Mouse (Mus musculus) lung, postnatal 25 days (tissue): ENCODE results near the gene Ubiad1.

Experiments
- DNase-seq: peaks from one replicate; pipeline ENCODE4 v3.0.0; 2022; ENCODE audit warnings: low spot score

The Ubiad1 gene

GRCm38 (mm10) chr4:148403402-148403801 is 41.2 kb downstream of the Ubiad1 start:
- no peak for DNase-seq

DNA sequence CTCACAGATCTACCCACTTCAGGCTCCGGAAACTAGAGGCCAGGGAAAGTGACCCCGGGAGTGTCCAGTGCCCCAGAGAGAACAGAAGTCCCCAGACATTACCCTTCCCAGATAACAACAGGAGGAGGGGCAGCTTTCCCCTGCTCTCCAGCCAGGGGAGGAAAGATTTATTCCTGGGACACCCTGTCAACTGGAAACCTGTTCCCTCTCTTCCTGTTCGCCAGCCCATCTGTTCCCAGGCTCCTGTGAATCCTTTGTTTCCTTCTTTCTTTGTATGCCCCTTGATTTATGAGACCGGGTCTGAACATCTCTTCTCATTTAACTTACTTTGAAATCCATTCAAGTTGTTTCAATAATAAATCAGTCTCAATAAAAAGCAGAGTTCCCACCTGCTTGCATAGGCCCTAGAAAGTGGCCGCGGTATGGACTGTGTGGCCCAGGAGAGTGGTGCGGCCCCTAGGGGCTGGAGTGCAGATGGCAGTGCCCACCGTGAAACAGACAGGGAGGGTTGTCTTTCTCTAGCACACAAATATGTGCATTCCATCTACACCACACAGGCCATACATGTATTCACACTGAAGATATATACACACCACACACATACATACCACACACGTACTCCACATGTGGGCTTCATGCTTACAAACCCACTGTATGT is 45.0 kb downstream of the Ubiad1 start:
- DNase-seq = no peak

DNA sequence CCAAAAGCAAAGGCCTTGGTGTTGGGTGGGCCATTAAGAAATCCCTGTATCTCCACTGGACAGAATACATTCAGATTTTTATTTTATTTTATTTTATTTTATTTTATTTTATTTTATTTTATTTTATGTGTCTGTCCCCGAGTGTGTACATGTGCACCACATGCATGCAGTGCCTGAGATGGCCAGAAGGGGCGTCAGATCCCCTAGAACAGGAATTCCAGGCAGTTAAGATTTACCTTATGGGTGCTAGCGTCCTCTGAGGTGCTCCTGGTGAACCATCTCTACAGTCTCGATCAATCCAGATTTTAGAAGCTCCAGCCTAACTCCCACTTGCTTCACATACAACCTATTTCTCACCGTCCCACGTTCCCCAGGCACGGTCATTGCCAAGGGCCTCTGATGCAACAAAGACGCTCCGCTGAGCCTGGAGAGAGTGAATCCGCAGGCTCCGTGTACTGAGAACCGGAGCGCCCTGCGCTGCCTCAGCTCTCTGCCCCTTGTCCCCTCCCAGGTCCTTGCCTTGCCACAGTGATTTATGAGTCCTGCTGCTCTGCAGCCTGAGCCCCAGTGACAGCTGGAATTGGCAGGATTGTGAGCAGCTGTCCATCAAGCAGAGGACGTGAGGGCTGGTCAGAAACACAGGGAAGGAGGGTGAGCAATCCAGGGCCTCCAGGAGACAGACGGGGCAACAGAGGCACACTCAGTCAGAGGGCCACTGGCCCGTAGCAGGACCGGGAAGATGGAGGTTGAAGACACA is 46.9 kb downstream of the Ubiad1 start:
- no peak for DNase-seq

DNA sequence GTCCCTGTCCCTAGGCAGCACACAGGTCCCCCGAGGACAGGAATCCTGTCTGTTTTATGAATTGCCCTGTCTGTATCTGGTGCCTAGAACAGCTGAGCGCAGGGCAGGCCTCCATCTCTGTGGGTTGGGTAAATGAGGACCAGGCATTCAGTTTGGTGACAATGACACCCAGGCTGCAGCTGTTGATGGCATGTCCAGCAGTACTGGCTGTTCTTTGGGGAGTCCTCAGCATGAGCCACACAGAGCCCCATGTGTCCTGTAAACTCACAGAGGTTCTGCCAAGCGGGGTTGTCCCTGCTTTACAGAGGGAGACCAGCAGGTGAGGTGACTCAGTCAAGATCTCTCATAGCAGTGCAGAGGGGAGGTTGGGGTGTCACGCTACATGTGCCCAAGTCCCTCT is 47.5 kb downstream of the Ubiad1 start:
- DNase-seq = no peak

DNA sequence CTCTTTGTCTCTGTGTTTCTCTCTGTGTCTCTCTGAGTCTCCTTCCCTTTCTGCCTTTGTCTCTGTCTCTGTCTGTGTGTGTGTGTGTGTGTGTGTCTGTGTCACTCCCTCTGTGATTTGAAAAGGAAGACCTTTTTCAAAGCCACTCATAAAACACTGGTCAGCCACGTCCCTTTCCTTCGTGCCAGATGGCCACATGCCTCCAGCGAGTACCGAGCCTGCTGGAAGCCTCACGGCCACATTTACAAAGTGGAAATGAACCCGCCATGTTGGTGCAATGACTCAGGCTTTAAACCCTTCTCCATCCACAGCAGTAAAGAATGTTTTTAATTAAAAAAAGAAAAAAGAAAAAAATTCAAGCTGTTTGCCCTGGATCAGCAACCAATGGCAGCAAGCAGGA is 48.7 kb downstream of the Ubiad1 start:
- DNase-seq = no peak

GRCm38 (mm10) chr4:148395198-148395597 is 49.4 kb downstream of the Ubiad1 start:
- no peak for DNase-seq

GRCm38 (mm10) chr4:148391714-148392310 is 52.8 kb downstream of the Ubiad1 start:
- DNase-seq = no peak

- DNase-seq = no peak
Observed at GRCm38 (mm10) chr4:148389635-148390034, 54.9 kb downstream of the Ubiad1 start.

DNA sequence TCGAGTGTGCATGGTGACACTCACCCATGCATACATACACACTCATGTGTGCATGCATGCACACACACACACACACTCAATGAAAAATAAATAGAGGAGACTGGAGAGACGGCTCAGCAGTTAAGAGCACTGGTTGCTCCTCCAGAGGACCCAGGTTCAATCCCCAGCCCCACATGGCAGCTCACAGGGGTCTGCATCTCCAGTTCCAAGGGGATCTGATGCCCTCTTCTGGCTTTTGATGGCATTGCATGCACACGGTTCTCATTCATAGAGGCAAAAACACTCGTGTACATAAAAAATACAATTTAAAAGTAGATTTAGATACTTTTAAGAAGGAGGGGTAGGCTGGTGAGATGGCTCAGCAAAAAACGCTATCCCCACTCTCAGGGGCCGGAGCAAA is 55.5 kb downstream of the Ubiad1 start:
- DNase-seq = no peak

GRCm38 (mm10) chr4:148385269-148385668 is 59.3 kb downstream of the Ubiad1 start:
- DNase-seq = no peak
